Mouse (Mus musculus): ENCODE measurements around the gene Bcl3. TPM values are rescaled to one million over a fixed set of nuclear protein-coding genes. Genes with fewer than 3 reads are reported as not detected.
A peak's percentile ranks its signal among the peaks of the same experiment; 100 is the strongest.

Gene Bcl3
- polyA plus RNA-seq, 1 experiment: 17.3 TPM

DNA sequence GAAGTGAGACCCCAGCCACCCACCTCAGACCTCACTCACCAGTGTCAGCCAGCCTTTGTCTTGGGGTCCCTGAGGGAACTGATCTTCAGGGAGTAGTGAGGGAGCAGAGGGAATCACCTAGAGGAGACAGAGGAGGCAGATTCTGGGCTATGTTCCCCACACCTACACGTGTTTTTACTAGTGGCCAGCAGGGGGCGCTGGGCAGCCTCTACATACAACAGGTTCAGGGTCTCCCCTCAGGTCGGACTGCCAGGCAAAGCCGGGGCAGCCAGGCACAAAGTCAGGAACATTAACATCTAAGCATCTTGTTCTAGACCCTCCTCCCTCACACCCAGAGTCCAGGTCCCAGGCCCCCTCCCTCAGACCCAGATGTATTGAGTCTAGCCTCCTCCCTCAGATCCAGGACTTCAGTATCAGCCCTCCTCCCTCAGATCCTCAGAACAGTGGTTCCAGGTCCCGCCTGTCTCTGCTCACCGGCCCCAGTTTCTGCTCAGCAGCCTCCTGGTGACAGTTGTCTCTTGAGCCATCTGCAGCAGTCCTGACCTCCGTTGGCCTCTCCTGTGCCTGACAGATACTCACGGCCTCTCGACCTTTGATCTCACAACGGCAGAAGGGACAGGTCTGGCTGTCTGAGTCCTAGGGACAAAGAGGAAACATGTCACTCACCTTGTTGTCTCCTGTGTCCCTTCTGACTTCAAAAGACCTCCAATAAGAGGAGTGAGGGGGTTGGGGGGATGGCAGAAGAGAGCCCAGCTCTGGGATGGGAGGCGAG lies 37.6 kb downstream of the Bcl3 start:
- Histone ChIP-seq H3K27me3 (ENCODE audit: control insufficient read depth, insufficient read depth, low read length, poor library complexity, severe bottlenecking) (no peaks in the 10 kb centered on the region), H3K9me3 (replicated peaks; ENCODE audit: control insufficient read depth, insufficient read depth, low read length, poor library complexity, severe bottlenecking) (no peaks in the 10 kb centered on the region), H3K9ac (ENCODE audit: low read depth, poor library complexity, severe bottlenecking) (no peak overlapping the region), H3K36me3 (ENCODE audit: control insufficient read depth, insufficient read depth, low read length, poor library complexity, severe bottlenecking) (no peaks in the 10 kb centered on the region), H3K4me1 (ENCODE audit: control insufficient read depth, insufficient read depth, low read length) (peaks cover 4% of the 10 kb centered on the region), H3K4me3 (ENCODE audit: low read depth, low read length) (no peak overlapping the region), H3K27ac (ENCODE audit: insufficient read depth, low read length) (no peak overlapping the region)
- no peak for TF ChIP-seq POLR2A (IDR thresholded peaks at IDR 0.05; ENCODE audit: insufficient read depth, low read length)
- TF ChIP-seq CTCF (IDR thresholded peaks at IDR 0.05; ENCODE audit: low read depth, low read length): peak; percentile 87
- no peak for TF ChIP-seq EP300 (IDR thresholded peaks at IDR 0.05; ENCODE audit: insufficient read depth, low read depth, low read length)

DNA sequence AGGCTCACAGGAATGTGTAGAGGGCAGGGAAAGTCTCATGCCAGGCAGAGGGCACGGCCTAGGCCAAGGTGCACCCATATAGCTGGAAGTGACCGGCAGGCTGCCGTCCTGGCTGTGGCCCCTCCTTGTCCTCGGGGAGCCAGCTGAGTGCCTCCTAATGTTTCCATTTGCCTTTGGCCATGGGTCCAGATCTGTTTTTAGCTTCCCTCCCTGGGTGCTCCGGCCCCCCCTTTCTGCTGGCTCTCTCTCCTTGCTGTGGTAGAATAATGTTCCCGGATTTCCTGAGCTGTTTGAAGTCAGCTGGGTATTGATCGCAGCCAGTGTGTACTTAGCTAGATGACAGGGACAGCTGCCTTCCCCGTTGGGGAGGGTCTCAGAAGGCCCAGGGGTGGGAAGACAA lies 38.9 kb downstream of the Bcl3 start:
- Histone ChIP-seq H3K36me3 (ENCODE audit: control insufficient read depth, insufficient read depth, low read length, poor library complexity, severe bottlenecking) (no peaks in the 10 kb centered on the region), H3K27me3 (ENCODE audit: control insufficient read depth, insufficient read depth, low read length, poor library complexity, severe bottlenecking) (no peaks in the 10 kb centered on the region), H3K4me3 (ENCODE audit: low read depth, low read length) (no peak overlapping the region), H3K9me3 (replicated peaks; ENCODE audit: control insufficient read depth, insufficient read depth, low read length, poor library complexity, severe bottlenecking) (peaks cover 6% of the 10 kb centered on the region; the same call in 1 of the 2 replicates), H3K9ac (ENCODE audit: low read depth, poor library complexity, severe bottlenecking) (no peak overlapping the region), H3K4me1 (ENCODE audit: control insufficient read depth, insufficient read depth, low read length) (peaks cover 4% of the 10 kb centered on the region), H3K27ac (ENCODE audit: insufficient read depth, low read length) (no peak overlapping the region)
- no peak for TF ChIP-seq EP300 (IDR thresholded peaks at IDR 0.05; ENCODE audit: insufficient read depth, low read depth, low read length)
- TF ChIP-seq CTCF (IDR thresholded peaks at IDR 0.05; ENCODE audit: low read depth, low read length): no peak
- TF ChIP-seq POLR2A (IDR thresholded peaks at IDR 0.05; ENCODE audit: insufficient read depth, low read length): no peak

DNA sequence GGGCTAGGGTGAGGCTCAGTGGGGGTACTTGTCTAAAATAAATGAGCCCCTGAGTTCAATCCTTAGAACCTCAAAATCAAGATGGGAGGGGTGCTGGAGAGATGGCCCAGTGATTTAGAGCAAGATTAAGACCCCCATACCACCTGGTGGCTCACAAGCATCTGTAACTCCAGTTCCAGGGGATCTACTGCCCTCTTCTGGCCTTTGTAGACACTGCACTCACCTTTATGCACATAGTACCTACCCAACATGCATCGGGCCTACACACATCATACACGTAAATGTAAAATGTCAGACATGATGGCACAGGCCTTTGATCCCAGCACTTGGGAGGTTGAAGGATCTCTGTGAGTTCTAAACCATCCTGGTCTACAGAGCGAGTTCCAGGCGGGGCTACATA lies 39.9 kb downstream of the Bcl3 start:
- peak; percentile 65 for TF ChIP-seq CTCF (IDR thresholded peaks at IDR 0.05; ENCODE audit: low read depth, low read length)
- no peak for TF ChIP-seq POLR2A (IDR thresholded peaks at IDR 0.05; ENCODE audit: insufficient read depth, low read length)
- TF ChIP-seq EP300 (IDR thresholded peaks at IDR 0.05; ENCODE audit: insufficient read depth, low read depth, low read length): no peak

DNA sequence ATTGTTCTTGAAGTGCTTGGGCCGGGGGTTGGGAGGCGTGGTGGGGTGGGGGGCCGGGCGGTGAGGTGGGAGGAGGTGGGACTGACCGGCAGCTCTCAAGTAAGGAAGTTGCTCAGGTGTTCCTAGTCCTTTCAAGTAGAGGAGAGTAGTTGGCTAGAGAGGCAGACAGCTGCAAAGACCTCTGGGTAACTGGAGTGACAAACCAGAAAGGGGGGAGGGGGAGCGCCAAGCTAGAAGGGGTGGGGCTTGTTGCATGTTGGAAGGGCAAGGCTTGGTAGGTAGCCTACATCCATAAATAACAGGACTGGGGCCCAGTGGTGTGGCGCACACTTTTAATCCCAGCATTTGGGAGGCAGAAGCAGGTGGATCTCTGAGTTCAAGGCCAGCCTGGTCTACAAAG lies 40.8 kb downstream of the Bcl3 start:
- peak; percentile 60; the same call in 1 of the 2 replicates for TF ChIP-seq EP300 (IDR thresholded peaks at IDR 0.05; ENCODE audit: insufficient read depth, low read depth, low read length)
- TF ChIP-seq CTCF (IDR thresholded peaks at IDR 0.05; ENCODE audit: low read depth, low read length): no peak
- H3K4me1 ChIP-seq (ENCODE audit: control insufficient read depth, insufficient read depth, low read length): peaks cover 4% of the 10 kb centered on the region
- H3K27me3 ChIP-seq (ENCODE audit: control insufficient read depth, insufficient read depth, low read length, poor library complexity, severe bottlenecking): no peaks in the 10 kb centered on the region
- H3K36me3 ChIP-seq (ENCODE audit: control insufficient read depth, insufficient read depth, low read length, poor library complexity, severe bottlenecking): no peaks in the 10 kb centered on the region
- peaks cover 6% of the 10 kb centered on the region; the same call in 1 of the 2 replicates for H3K9me3 ChIP-seq (replicated peaks; ENCODE audit: control insufficient read depth, insufficient read depth, low read length, poor library complexity, severe bottlenecking)
- no peak overlapping the region for H3K4me3 ChIP-seq (ENCODE audit: low read depth, low read length)
- H3K9ac ChIP-seq (ENCODE audit: low read depth, poor library complexity, severe bottlenecking): no peak overlapping the region
- H3K27ac ChIP-seq (ENCODE audit: insufficient read depth, low read length): peak overlapping the region; percentile 46; the same call in 1 of the 2 replicates

More for the DNA sequence above, 39.9 kb downstream of the Bcl3 start:
- peaks cover 6% of the 10 kb centered on the region; the same call in 1 of the 2 replicates for H3K9me3 ChIP-seq (replicated peaks; ENCODE audit: control insufficient read depth, insufficient read depth, low read length, poor library complexity, severe bottlenecking)
- H3K36me3 ChIP-seq (ENCODE audit: control insufficient read depth, insufficient read depth, low read length, poor library complexity, severe bottlenecking): no peaks in the 10 kb centered on the region
- no peak overlapping the region for H3K4me3 ChIP-seq (ENCODE audit: low read depth, low read length)
- peaks cover 4% of the 10 kb centered on the region for H3K4me1 ChIP-seq (ENCODE audit: control insufficient read depth, insufficient read depth, low read length)
- no peaks in the 10 kb centered on the region for H3K27me3 ChIP-seq (ENCODE audit: control insufficient read depth, insufficient read depth, low read length, poor library complexity, severe bottlenecking)
- no peak overlapping the region for H3K27ac ChIP-seq (ENCODE audit: insufficient read depth, low read length)
- no peak overlapping the region for H3K9ac ChIP-seq (ENCODE audit: low read depth, poor library complexity, severe bottlenecking)

DNA sequence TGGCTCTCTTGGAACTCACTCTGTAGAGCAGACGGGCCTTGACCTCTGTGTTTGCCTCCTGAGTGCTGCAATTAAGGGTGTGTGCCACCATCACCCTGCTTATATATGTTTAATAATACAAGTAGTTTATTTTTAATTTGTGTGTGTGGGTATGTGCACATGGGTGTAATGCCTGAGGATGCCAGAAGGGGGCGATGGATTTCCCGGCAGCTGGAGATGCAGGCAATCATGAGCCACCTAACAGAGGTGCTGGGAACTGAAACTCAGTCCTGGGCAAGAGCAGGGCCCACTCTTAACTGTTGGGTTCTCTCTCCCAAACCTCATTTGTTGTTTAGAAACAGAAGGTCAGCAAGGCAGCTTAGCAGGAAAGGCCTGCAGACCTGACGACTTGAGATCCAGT lies 42.7 kb downstream of the Bcl3 start:
- Histone ChIP-seq H3K27me3 (ENCODE audit: control insufficient read depth, insufficient read depth, low read length, poor library complexity, severe bottlenecking) (no peaks in the 10 kb centered on the region), H3K4me3 (ENCODE audit: low read depth, low read length) (no peak overlapping the region), H3K27ac (ENCODE audit: insufficient read depth, low read length) (no peak overlapping the region), H3K36me3 (ENCODE audit: control insufficient read depth, insufficient read depth, low read length, poor library complexity, severe bottlenecking) (no peaks in the 10 kb centered on the region), H3K9ac (ENCODE audit: low read depth, poor library complexity, severe bottlenecking) (no peak overlapping the region), H3K9me3 (replicated peaks; ENCODE audit: control insufficient read depth, insufficient read depth, low read length, poor library complexity, severe bottlenecking) (peaks cover 13% of the 10 kb centered on the region), H3K4me1 (ENCODE audit: control insufficient read depth, insufficient read depth, low read length) (peaks cover 2% of the 10 kb centered on the region)
- TF ChIP-seq POLR2A (IDR thresholded peaks at IDR 0.05; ENCODE audit: insufficient read depth, low read length) (no peak), EP300 (IDR thresholded peaks at IDR 0.05; ENCODE audit: insufficient read depth, low read depth, low read length) (no peak), CTCF (IDR thresholded peaks at IDR 0.05; ENCODE audit: low read depth, low read length) (peak; percentile 40)

DNA sequence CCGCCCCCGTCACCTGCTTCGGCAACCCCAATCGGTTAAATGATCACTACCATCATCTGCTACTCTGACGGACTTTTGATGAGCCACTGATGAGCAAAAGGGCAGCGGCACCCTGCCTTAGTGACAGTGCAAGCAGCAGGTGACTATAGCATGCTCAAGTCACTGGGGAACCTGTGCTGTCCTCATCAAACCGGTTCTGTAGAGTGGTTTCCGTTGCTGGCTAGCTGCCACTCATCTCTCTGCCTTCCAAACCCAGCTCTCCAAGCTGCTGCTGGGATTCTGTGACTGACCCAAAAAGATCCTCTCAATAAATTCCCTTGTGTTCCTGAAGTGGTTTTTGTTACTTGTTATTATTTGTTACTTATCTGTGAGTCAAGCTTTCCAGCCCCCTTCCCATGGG lies 43.9 kb downstream of the Bcl3 start:
- Histone ChIP-seq H3K27me3 (ENCODE audit: control insufficient read depth, insufficient read depth, low read length, poor library complexity, severe bottlenecking) (no peaks in the 10 kb centered on the region), H3K36me3 (ENCODE audit: control insufficient read depth, insufficient read depth, low read length, poor library complexity, severe bottlenecking) (no peaks in the 10 kb centered on the region), H3K4me3 (ENCODE audit: low read depth, low read length) (no peak overlapping the region), H3K4me1 (ENCODE audit: control insufficient read depth, insufficient read depth, low read length) (peaks cover 2% of the 10 kb centered on the region), H3K27ac (ENCODE audit: insufficient read depth, low read length) (no peak overlapping the region), H3K9me3 (replicated peaks; ENCODE audit: control insufficient read depth, insufficient read depth, low read length, poor library complexity, severe bottlenecking) (peaks cover 13% of the 10 kb centered on the region), H3K9ac (ENCODE audit: low read depth, poor library complexity, severe bottlenecking) (no peak overlapping the region)
- TF ChIP-seq CTCF (IDR thresholded peaks at IDR 0.05; ENCODE audit: low read depth, low read length): no peak
- no peak for TF ChIP-seq EP300 (IDR thresholded peaks at IDR 0.05; ENCODE audit: insufficient read depth, low read depth, low read length)
- TF ChIP-seq POLR2A (IDR thresholded peaks at IDR 0.05; ENCODE audit: insufficient read depth, low read length): no peak

Measured in ES-Bruce4 (cell line).